Mouse (Mus musculus) cerebellum, adult 2 months (tissue): ENCODE measurements around the gene Cass4.

Source experiments
- CTCF ChIP-seq: fragments of 200-500 bp; IDR thresholded peaks from 2 replicates; pipeline ENCODE4 v1.5.1; 2011; ENCODE audit warnings: low read depth, mild to moderate bottlenecking, control low read depth, low read length, moderate library complexity, borderline replicate concordance; ENCODE audit not compliant: insufficient read depth
- POLR2A ChIP-seq: fragments of 200-500 bp; IDR thresholded peaks from 2 replicates; pipeline ENCODE4 v1.6.1; 2011; ENCODE audit warnings: low read length, control low read depth, borderline replicate concordance; ENCODE audit not compliant: insufficient read depth

GRCm38 (mm10) chr2:172433746-172434145 is 40.2 kb downstream of the Cass4 start:
- TF ChIP-seq CTCF: no peak
- TF ChIP-seq POLR2A: no peak
